Mouse (Mus musculus) ES-Bruce4 (cell line): ENCODE results near the gene Fbxw10. TPM values are rescaled to one million over a fixed set of nuclear protein-coding genes. Genes with fewer than 3 reads are reported as not detected.

Experiments used
- H3K27ac ChIP-seq: 2 replicates; pipeline ENCODE4 v1.5.1; 2012; ENCODE audit warnings: low read length, inconsistent platforms; ENCODE audit not compliant: insufficient read depth
- H3K27me3 ChIP-seq: 2 replicates; pipeline ENCODE4 v1.6.1; 2012; ENCODE audit warnings: mild to moderate bottlenecking, low read length, inconsistent platforms; ENCODE audit not compliant: control insufficient read depth, poor library complexity, insufficient read depth, severe bottlenecking
- H3K36me3 ChIP-seq: 2 replicates; pipeline ENCODE4 v1.6.1; 2012; ENCODE audit warnings: inconsistent platforms, mild to moderate bottlenecking, low read length, moderate library complexity; ENCODE audit not compliant: control insufficient read depth, poor library complexity, insufficient read depth, severe bottlenecking
- H3K4me1 ChIP-seq: one replicate; pipeline ENCODE4 v1.8.1; 2011; ENCODE audit warnings: low read length; ENCODE audit not compliant: control insufficient read depth, insufficient read depth
- H3K4me3 ChIP-seq: 2 replicates; pipeline ENCODE4 v1.5.1; 2011; ENCODE audit warnings: low read depth, mild to moderate bottlenecking, low read length
- H3K9ac ChIP-seq: 2 replicates; pipeline ENCODE4 v1.6.1; 2012; ENCODE audit warnings: low read depth, mild to moderate bottlenecking, inconsistent platforms; ENCODE audit not compliant: poor library complexity, severe bottlenecking
- H3K9me3 ChIP-seq: replicated peaks from 2 replicates; pipeline ENCODE4 v1.6.1; 2012; ENCODE audit warnings: mild to moderate bottlenecking, low read length, inconsistent platforms; ENCODE audit not compliant: control insufficient read depth, poor library complexity, insufficient read depth, severe bottlenecking
- CTCF ChIP-seq: IDR thresholded peaks from one replicate; pipeline ENCODE4 v1.8.1; 2011; ENCODE audit warnings: low read depth, low read length
- EP300 ChIP-seq: IDR thresholded peaks from 2 replicates; pipeline ENCODE4 v1.6.1; 2011; ENCODE audit warnings: low read depth, low read length; ENCODE audit not compliant: insufficient read depth
- POLR2A ChIP-seq: IDR thresholded peaks from one replicate; pipeline ENCODE4 v1.8.1; 2011; ENCODE audit warnings: low read length; ENCODE audit not compliant: insufficient read depth
- polyA plus RNA-seq: library from polyadenylated mRNA; stranded (reverse); fragments of >200 nt; gene quantifications from 2 replicates; pipeline ENCODE4 v1.2.4, GENCODE M21; 2011; ENCODE audit warnings: low read depth; ENCODE audit not compliant: missing spikeins, insufficient read depth, insufficient read length

Gene Fbxw10
- polyA plus RNA-seq, 1 experiment, result not detected

GRCm38 (mm10) chr11:62919946-62920742 is 73.3 kb downstream of the Fbxw10 start:
- Histone ChIP-seq H3K4me3 (no peak overlapping the region), H3K4me1 (no peaks in the 10 kb centered on the region), H3K36me3 (no peaks in the 10 kb centered on the region), H3K9me3 (no peaks in the 10 kb centered on the region), H3K9ac (no peak overlapping the region), H3K27ac (no peak overlapping the region), H3K27me3 (no peaks in the 10 kb centered on the region)
- no peak for TF ChIP-seq POLR2A
- no peak for TF ChIP-seq EP300
- TF ChIP-seq CTCF, result no peak

- H3K4me3 ChIP-seq, result no peak overlapping the region
- no peaks in the 10 kb centered on the region for H3K36me3 ChIP-seq
- no peak overlapping the region for H3K27ac ChIP-seq
- H3K9me3 ChIP-seq, result no peaks in the 10 kb centered on the region
- no peak overlapping the region for H3K9ac ChIP-seq
- H3K4me1 ChIP-seq, result no peaks in the 10 kb centered on the region
- no peak for TF ChIP-seq CTCF
- TF ChIP-seq EP300, result no peak
- no peak for TF ChIP-seq POLR2A
- H3K27me3 ChIP-seq, result no peaks in the 10 kb centered on the region
Observed at GRCm38 (mm10) chr11:62920743-62921050, 73.8 kb downstream of the Fbxw10 start.

- Histone ChIP-seq H3K4me1 (no peaks in the 10 kb centered on the region), H3K9me3 (no peaks in the 10 kb centered on the region), H3K27me3 (no peaks in the 10 kb centered on the region), H3K27ac (no peak overlapping the region), H3K36me3 (no peaks in the 10 kb centered on the region), H3K9ac (peak overlapping the region; percentile 2; the same call in 1 of the 2 replicates), H3K4me3 (0 out of 2 replicates have a peak overlapping the region, but pooled peaks have one; percentile 23)
- peak; percentile 88 for TF ChIP-seq CTCF
- no peak for TF ChIP-seq EP300
Observed at GRCm38 (mm10) chr11:62921052-62921977, 74.4 kb downstream of the Fbxw10 start.

GRCm38 (mm10) chr11:62924091-62924761 is 77.4 kb downstream of the Fbxw10 start:
- H3K27ac ChIP-seq, result no peak overlapping the region
- no peak overlapping the region for H3K9ac ChIP-seq
- H3K4me1 ChIP-seq, result no peaks in the 10 kb centered on the region
- no peaks in the 10 kb centered on the region for H3K9me3 ChIP-seq
- H3K27me3 ChIP-seq, result no peaks in the 10 kb centered on the region
- H3K4me3 ChIP-seq, result no peak overlapping the region
- H3K36me3 ChIP-seq, result no peaks in the 10 kb centered on the region
- TF ChIP-seq POLR2A (no peak), CTCF (no peak), EP300 (no peak)

Other genes starting within 250 kb of the Fbxw10 start
- gene Lrrc75a, start 198.5 kb upstream of the Fbxw10 start, polyA plus RNA-seq, result 4.6 and 6.4 TPM in 2 replicates
- 12.6 and 19.3 TPM in 2 replicates for gene Mmgt2, start 198.4 kb upstream of the Fbxw10 start, polyA plus RNA-seq
- gene Zfp287, start 115.2 kb upstream of the Fbxw10 start, polyA plus RNA-seq, result 2.7 and 2.9 TPM in 2 replicates
- not detected in 2 replicates for gene Gm10428, start 94.0 kb upstream of the Fbxw10 start, polyA plus RNA-seq
- gene Zfp286, start 57.6 kb upstream of the Fbxw10 start, polyA plus RNA-seq, result 2.9 and 3.6 TPM in 2 replicates
- gene Trim16, start 26.8 kb upstream of the Fbxw10 start, polyA plus RNA-seq, result 0.61 and 0.73 TPM in 2 replicates
- 38.8 and 42.3 TPM in 2 replicates for gene Tvp23b, start 32.4 kb downstream of the Fbxw10 start, polyA plus RNA-seq
- gene Cdrt4, start 104.1 kb downstream of the Fbxw10 start, polyA plus RNA-seq, result 1.9 TPM in 1 of 2 replicates, not detected in the other
- gene Tekt3, start 214.6 kb downstream of the Fbxw10 start, polyA plus RNA-seq, result not detected in 2 replicates